Mouse (Mus musculus) gastrocnemius, postnatal 14 days (tissue): ENCODE results near the gene Kcnk4. TPM values are rescaled to one million over a fixed set of nuclear protein-coding genes. Genes with fewer than 3 reads are reported as not detected.

Experiments
- DNase-seq: peaks from one replicate; pipeline ENCODE4 v3.0.0; 2021; ENCODE audit warnings: mixed read lengths
- intact Hi-C: fragments of 180-260 bp; cut with DNase I; formaldehyde crosslinking; loops from one replicate; pipeline ENCODE4 v1.15.1; 2025; ENCODE audit warnings: low total_unique reads
- total RNA-seq, 2 experiments: library from RNA; stranded (reverse); gene quantifications; 2 replicates each; pipeline ENCODE4 v1.2.3; 2021

The Kcnk4 gene
- total RNA-seq, 2 experiments from 2014 or later = not detected

DNA sequence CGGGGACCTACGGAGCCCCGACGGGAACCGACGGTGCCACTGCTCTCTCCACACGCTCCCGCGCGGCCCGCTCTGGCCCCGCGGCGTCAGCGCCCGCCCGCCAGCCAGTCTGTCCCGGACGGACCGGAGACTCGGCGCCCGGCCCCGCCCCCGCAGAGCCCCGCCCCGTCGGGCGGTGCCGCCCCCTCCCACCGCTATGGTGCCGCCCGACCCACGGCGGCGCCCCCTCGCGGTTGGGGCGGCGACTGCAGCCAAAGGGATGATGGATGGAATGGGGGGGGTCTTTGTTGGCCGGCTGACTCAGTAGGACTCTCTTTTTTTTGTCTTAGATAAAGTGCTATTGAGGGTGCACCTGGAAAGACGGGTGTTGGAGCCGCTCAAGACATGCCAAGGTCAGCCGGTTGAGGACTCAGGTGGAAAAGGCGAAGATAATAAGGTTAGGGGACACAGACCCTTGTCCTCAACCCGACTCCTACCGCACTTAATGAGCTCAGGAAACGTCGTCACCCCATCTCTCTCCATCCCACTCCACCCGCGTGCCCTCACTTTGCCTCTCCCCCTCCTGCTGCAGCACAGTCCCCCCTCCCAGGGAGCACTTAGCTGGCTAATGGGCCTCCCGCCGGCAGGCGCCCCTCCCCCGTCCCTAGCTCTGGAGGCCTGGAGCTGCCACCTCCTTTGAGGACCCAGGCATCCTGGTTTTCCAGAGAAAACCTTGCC is 35.5 kb upstream of the Kcnk4 start:
- peak; percentile 80 for DNase-seq
- intact Hi-C loops = no loop called here

- no peak for DNase-seq
- intact Hi-C loops = no loop called here
Measured at GRCm38 (mm10) chr19:6969291-6969664, 35.0 kb upstream of the Kcnk4 start.

DNA sequence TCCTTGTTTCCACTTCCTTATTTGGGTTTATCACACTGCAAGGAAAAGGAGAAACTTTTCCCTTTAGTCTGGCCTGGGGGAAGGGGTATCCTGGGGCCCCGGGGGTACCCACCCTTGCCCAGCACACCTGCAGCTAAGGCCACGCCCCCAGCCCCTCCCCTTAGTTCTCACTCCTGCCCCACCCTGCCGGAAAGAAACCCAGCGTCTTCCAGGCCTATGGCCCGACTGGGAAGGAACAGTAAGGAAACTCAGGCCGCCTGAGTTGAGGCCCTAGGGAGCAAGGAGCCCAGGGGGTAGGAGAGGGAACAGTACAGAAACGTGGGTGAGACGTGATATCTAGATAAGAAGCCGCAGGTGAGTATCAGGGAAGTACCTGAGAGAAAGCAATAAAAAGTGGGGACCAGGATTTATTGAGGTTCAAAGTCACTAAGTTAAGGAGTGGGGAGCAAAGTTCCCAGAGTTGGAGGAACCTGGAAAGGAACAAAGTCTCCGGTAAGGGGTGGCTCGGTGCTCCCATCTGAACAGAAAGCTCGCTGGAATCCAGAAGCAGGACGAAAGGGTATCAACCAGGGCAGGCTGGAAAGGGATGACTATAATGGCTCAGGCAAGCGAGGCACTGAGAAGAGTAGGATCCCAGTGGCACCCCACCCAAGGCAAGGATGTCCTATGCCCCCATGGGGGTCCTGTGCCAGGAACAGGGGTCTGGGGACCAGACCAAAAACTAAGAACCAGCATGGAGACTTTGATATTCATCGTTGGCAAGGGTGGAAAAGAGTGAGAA is 34.4 kb upstream of the Kcnk4 start:
- intact Hi-C loops = no loop called here
- no peak for DNase-seq

- no peak for DNase-seq
- intact Hi-C loops = no loop called here
Measured at GRCm38 (mm10) chr19:6956461-6956860, 22.1 kb upstream of the Kcnk4 start.

DNA sequence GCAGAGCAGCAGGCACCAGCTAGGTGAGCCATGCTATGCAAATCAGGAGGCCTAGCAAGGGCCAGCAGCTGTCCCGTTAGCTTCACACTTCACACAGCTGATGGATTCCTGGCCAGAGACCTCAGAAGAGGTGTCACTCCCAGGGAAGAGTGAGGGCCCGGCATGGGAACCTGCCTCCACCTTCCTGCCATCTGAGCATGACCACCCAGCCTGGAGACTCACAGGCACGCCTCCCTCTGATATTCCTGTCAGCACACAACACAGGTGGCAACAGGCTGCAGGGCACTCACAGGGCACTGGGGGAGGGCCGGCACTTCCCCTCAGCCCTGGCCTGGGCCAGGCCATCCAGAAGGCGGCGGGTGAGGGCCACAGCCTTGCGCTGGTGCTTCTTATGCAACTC is 21.1 kb upstream of the Kcnk4 start:
- intact Hi-C loops = no loop called here
- DNase-seq = no peak

GRCm38 (mm10) chr19:6954046-6954445 is 19.7 kb upstream of the Kcnk4 start:
- intact Hi-C loops = no loop called here
- DNase-seq = peak; percentile 52

DNA sequence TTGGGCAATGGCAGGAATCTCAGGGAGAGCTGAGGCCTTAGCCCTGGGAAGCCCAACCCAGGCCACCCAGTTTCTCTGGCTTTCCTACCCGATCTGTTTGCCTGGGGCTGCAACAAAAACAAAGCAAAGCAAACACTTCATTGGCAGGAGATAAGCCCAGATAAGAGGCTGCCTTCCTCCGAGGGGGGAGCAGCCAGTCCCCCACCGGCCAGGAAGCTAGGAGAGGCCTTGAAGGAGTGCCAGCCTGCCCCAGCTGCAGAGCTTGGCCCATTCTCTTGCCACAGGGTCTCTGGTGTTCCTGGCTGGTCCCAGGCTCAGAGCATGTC is 18.4 kb upstream of the Kcnk4 start:
- DNase-seq = no peak
- intact Hi-C loops = no loop called here

- intact Hi-C loops = no loop called here
- peak; percentile 89 for DNase-seq
Measured at GRCm38 (mm10) chr19:6951994-6952711, 17.8 kb upstream of the Kcnk4 start.

- intact Hi-C loops = no loop called here
- DNase-seq = peak; percentile 93
Measured at GRCm38 (mm10) chr19:6951381-6951968, 17.2 kb upstream of the Kcnk4 start.

- no peak for DNase-seq
Measured at GRCm38 (mm10) chr19:6950613-6951153, 16.4 kb upstream of the Kcnk4 start.

GRCm38 (mm10) chr19:6949951-6950350 is 15.6 kb upstream of the Kcnk4 start:
- DNase-seq = no peak
- intact Hi-C loops = no loop called here

More at GRCm38 (mm10) chr19:6950613-6951153, 16.4 kb upstream of the Kcnk4 start:
- intact Hi-C loops = no loop called here

DNA sequence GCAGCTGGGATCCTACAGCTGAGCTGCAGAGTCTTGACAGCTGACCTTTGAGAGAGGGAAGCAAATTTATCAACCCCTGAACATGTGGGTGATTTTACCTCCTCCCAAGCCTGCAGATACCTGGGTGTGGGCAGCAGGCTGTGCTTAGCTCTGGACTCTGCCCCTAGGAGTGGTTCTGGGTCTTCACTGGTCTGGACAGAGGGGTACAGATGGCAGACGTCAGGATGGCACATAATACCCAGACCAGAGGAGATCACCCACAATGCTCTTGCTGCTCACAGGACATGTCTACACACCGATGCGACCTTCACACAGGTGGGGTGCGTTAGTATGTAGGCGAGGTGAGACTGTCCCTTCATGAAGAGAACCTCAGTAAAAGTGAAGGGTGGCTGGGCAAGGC is 15.2 kb upstream of the Kcnk4 start:
- intact Hi-C loops = no loop called here
- no peak for DNase-seq

GRCm38 (mm10) chr19:6948186-6948585 is 13.9 kb upstream of the Kcnk4 start:
- DNase-seq = no peak
- intact Hi-C loops = no loop called here

DNA sequence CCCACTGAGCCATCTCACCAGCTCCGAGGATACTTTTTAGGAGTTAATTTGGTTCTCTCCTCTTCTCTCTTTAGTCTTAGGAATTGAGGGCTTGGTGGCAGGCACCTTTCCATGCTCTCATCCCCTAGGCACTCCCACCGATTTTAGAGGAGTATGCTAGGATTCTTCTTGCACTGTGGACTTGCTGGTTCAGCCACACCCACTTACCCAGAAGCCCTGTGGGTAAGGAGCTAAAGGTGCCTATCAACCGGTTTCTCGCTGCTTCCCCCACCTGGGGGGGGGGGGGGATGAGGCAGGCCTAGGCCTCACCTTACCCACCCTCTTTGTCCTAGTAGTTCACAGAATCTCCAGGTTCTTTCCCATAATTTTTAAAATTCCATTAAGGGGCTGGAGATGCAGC is 13.4 kb upstream of the Kcnk4 start:
- DNase-seq = no peak
- intact Hi-C loops = no loop called here

DNA sequence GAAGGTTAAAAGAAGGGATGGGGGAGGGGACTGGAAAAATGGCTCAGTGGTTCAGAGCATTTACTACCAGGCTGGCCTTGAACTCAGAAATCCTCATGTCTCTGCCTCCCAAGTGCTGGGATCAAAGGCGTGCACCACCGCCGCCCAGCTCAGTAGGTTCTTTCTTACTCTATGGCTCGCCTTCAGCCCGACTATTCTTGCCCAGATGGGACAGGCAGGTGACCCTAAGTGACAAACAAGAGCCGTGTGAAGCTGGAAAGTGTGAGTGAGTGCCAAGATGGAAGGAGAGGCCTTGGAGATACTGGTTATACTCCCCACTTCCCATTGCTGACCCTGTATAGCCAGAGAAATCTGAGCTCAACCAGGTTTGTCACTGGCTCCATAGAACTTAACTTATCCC is 9.4 kb upstream of the Kcnk4 start:
- intact Hi-C loops = no loop called here
- no peak for DNase-seq

DNA sequence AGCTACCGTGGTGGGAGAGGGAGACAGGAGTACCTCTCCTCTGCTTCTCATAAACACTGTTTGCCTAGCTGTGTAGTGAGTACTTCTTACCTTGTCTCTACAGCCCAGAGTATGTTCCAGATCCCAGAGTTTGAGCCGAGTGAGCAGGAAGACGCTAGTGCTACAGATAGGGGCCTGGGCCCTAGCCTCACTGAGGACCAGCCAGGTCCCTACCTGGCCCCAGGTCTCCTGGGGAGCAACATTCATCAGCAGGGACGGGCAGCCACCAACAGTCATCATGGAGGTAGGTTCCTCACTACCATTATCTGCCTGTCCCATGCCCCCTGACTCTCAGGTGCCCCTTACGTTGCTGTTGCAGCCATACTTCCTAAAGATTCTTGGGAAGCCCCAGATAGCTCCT is 8.4 kb upstream of the Kcnk4 start:
- intact Hi-C loops = no loop called here

GRCm38 (mm10) chr19:6942249-6942691 is 8.0 kb upstream of the Kcnk4 start, which contains the start of gene Gpr137:
Gene Gpr137 (minus strand): TSS chr19:6942480.
- peak; percentile 97 for DNase-seq
- intact Hi-C loops = no loop called here

More for the DNA sequence above, 8.4 kb upstream of the Kcnk4 start:
- no peak for DNase-seq

DNA sequence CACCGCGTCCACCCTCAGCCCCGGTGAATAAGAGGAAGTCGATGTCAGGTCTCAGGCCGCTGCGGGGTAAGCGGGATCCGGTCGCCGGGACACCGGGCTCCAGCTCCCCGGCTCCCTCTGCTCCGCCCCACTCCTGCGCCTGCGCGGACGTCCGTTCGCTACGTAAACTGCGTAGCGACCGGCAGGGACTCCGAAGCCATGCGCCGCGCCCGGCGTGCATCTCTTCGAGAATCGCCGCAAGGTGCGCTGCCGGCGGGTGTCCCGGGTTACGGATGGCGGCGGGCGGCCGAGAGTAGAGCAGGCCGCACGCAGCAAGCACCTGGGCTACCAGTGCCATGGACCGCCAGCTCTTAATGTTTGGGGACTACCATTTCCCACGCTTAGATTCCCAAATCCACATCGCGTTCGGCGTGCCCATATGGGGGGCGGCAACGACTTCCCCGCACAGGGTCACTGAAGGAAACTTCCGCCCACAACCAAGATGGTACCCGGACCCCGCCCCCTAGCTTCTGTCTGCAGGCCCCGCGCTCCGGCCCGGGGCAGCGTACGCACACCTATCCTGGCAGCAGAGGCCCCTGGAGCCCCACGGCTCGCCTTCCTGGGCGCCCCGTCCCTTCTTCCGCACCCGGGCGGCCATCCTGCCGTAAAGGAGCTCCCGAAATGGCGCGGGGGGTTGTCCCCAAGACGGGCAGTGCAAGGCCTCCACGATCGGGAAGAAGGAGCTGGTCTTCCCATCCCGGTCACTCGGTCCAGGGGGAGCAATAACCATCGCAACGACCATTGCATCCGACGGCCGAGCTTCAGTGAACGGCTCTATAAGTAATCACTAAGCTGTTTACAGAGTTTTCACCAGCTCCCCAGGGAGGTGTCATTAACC is 7.3 kb upstream of the Kcnk4 start, which contains the start of gene Bad:
Bad (plus strand) TSS at position 490 of the 877 bp plus-strand sequence.
- peak; percentile 94 for DNase-seq
- intact Hi-C loops = no loop called here
